7 mouse cellular contexts compared by ENCODE assay signal in genomic region chr2:151702146-151702850, GRCm38 (mm10). TPM values are rescaled to one million over a fixed set of nuclear protein-coding genes. Genes with fewer than 3 reads are reported as not detected.
A peak's percentile ranks its signal among the peaks of the same experiment; 100 is the strongest.
DNase-seq lines count a peak whose midpoint lies in the region; ATAC-seq lines count a peak whose summit lies in the region.

No protein-coding gene starts in this region.

- H3K4me2 ChIP-seq in forebrain, embryonic 15.5 days (replicated peaks): peak overlapping the region; percentile 90
- H3K4me2 ChIP-seq in hindbrain, embryonic 14.5 days (replicated peaks): peak overlapping the region; percentile 86

- H3K27me3 ChIP-seq in forebrain, embryonic 15.5 days: no peaks in the 10 kb centered on the region
- no peaks in the 10 kb centered on the region for H3K27me3 ChIP-seq in hindbrain, embryonic 14.5 days (ENCODE audit: control insufficient read depth, insufficient read depth, low read length)

- DNase-seq in ZHBTc4 (ENCODE audit: low read depth, low spot score): peak; percentile 64
- DNase-seq in cerebellum, adult 11 months: peak; percentile 41
- DNase-seq in hindbrain, embryonic 14.5 days (ENCODE audit: low spot score): peak; percentile 68
- peak; percentile 54 to 60 for DNase-seq in layer of hippocampus, postnatal 36 days
- DNase-seq in right cerebral cortex, postnatal 25 days: peak; percentile 72

- H3K36me3 ChIP-seq in forebrain, embryonic 15.5 days: 0 out of 2 replicates have a peak, but pooled peaks cover 10% of the 10 kb centered on the region
- H3K36me3 ChIP-seq in hindbrain, embryonic 14.5 days (replicated peaks; ENCODE audit: control insufficient read depth, insufficient read depth): peaks cover 16% of the 10 kb centered on the region

- H3K27ac ChIP-seq in forebrain, embryonic 15.5 days (replicated peaks): peak overlapping the region; percentile 52
- peak overlapping the region; percentile 83 for H3K27ac ChIP-seq in hindbrain, embryonic 14.5 days

- peaks cover 19% of the 10 kb centered on the region for H3K4me1 ChIP-seq in forebrain, embryonic 15.5 days
- H3K4me1 ChIP-seq in hindbrain, embryonic 14.5 days (replicated peaks; ENCODE audit: control insufficient read depth, insufficient read depth, low read length): peaks cover 6% of the 10 kb centered on the region

- H3K9ac ChIP-seq in forebrain, embryonic 15.5 days (replicated peaks): peak overlapping the region; percentile 89
- peak overlapping the region; percentile 96 for H3K9ac ChIP-seq in hindbrain, embryonic 14.5 days

- peak overlapping the region; percentile 80 for H3K4me3 ChIP-seq in forebrain, embryonic 15.5 days
- H3K4me3 ChIP-seq in hindbrain, embryonic 14.5 days (replicated peaks; ENCODE audit: low read length): peak overlapping the region; percentile 90

- no peaks in the 10 kb centered on the region for H3K9me3 ChIP-seq in forebrain, embryonic 15.5 days
- no peaks in the 10 kb centered on the region for H3K9me3 ChIP-seq in hindbrain, embryonic 14.5 days (ENCODE audit: control insufficient read depth, low read length)

- peak; percentile 90 for ATAC-seq in forebrain, embryonic 15.5 days (replicated peaks)
- peak; percentile 87 for ATAC-seq in hindbrain, embryonic 14.5 days (ENCODE audit: low FRiP score)
- ATAC-seq in megakaryocyte-erythroid progenitor cell, adult 5-6 weeks (replicated peaks; ENCODE audit: low FRiP score, low TSS enrichment, poor library complexity, severe bottlenecking): peak; percentile 52; the same call in 1 of the 2 replicates

- WGBS in forebrain, embryonic 15.5 days: under 1% methylated on average over 75 of the region's 97 CpGs
- under 1% methylated on average over 86 of the region's 97 CpGs for WGBS in hindbrain, embryonic 14.5 days

RNA-seq across cellular contexts. Expression of gene Tmem74b, which starts 0.5 kb away (rescaled TPM):
- polyA plus RNA-seq in forebrain, embryonic 15.5 days (2015; fragmentation: Nextera tagmentation; extraction: Ambion mirVana): 24.1 and 24.8 TPM in 2 replicates
- polyA plus RNA-seq in hindbrain, embryonic 14.5 days (2014; fragmentation: Nextera tagmentation; extraction: Ambion mirVana): 25.3 and 28.0 TPM in 2 replicates
- total RNA-seq in layer of hippocampus, postnatal 36 days (2021): 1 to 10 TPM; 4.4 to 4.8 TPM
- total RNA-seq in megakaryocyte-erythroid progenitor cell, adult 5-6 weeks (2014; fragmentation: Nextera tagmentation): not detected in 2 replicates
- total RNA-seq in megakaryocyte-erythroid progenitor cell, adult 5-6 weeks (2017): not detected in 2 replicates

RNA-seq across cellular contexts. Expression of gene Rad21l, which starts 34.0 kb away (rescaled TPM):
- polyA plus RNA-seq in forebrain, embryonic 15.5 days (2015; fragmentation: Nextera tagmentation; extraction: Ambion mirVana): 0.10 TPM in 1 of 2 replicates, not detected in the other
- 0.29 and 0.35 TPM in 2 replicates for polyA plus RNA-seq in hindbrain, embryonic 14.5 days (2014; fragmentation: Nextera tagmentation; extraction: Ambion mirVana)
- total RNA-seq in layer of hippocampus, postnatal 36 days (2021): under 1 TPM; 0.61 to 0.95 TPM
- not detected in 2 replicates for total RNA-seq in megakaryocyte-erythroid progenitor cell, adult 5-6 weeks (2014; fragmentation: Nextera tagmentation)
- not detected in 2 replicates for total RNA-seq in megakaryocyte-erythroid progenitor cell, adult 5-6 weeks (2017)

RNA-seq across cellular contexts. Expression of gene Psmf1, which starts 41.7 kb away (rescaled TPM):
- polyA plus RNA-seq in forebrain, embryonic 15.5 days (2015; fragmentation: Nextera tagmentation; extraction: Ambion mirVana): 51.5 and 55.1 TPM in 2 replicates
- 60.1 and 60.8 TPM in 2 replicates for polyA plus RNA-seq in hindbrain, embryonic 14.5 days (2014; fragmentation: Nextera tagmentation; extraction: Ambion mirVana)
- total RNA-seq in layer of hippocampus, postnatal 36 days (2021): 10 to 100 TPM; 31.3 to 33.7 TPM
- total RNA-seq in megakaryocyte-erythroid progenitor cell, adult 5-6 weeks (2014; fragmentation: Nextera tagmentation): 72.4 and 109 TPM in 2 replicates
- 11.8 and 30.9 TPM in 2 replicates for total RNA-seq in megakaryocyte-erythroid progenitor cell, adult 5-6 weeks (2017)

Comparison
In these comparisons a context has a peak if more than half of its experiments do, and no peak if none do; other contexts are left out.
1. Peak in every context shown above with its lines: DNase-seq, ATAC-seq, H3K4me3 ChIP-seq and H3K27ac ChIP-seq.
2. RNA of gene Tmem74b, which starts 0.5 kb away (total RNA-seq): 4.4 to 4.8 TPM in layer of hippocampus, postnatal 36 days; not detected in megakaryocyte-erythroid progenitor cell, adult 5-6 weeks; every median in the first group is over 4 times any median in the second.